Mouse (Mus musculus) heart, embryonic 11.5 days (tissue): Measurements from ENCODE around the gene Pkd2l1. TPM values are rescaled to one million over a fixed set of nuclear protein-coding genes. Genes with fewer than 3 reads are reported as not detected.

Source experiments
- ATAC-seq: fragments of 200-750 bp; cut with Nextera tagmentation; replicated peaks from 2 replicates; pipeline ENCODE4 v1.8.0; 2017; ENCODE audit warnings: moderate library complexity; ENCODE audit not compliant: insufficient number of reproducible peaks, low FRiP score, low TSS enrichment
- H3K27ac ChIP-seq: fragments of 300-500 bp; sonication (generic); 2 replicates; pipeline ENCODE4 v1.5.1; 2014; ENCODE audit warnings: mild to moderate bottlenecking, low read depth, low read length
- H3K27me3 ChIP-seq: fragments of 300-500 bp; sonication (generic); 2 replicates; pipeline ENCODE4 v1.6.1; 2014; ENCODE audit warnings: mild to moderate bottlenecking, low read length, mixed read lengths; ENCODE audit not compliant: control insufficient read depth, insufficient read depth
- H3K36me3 ChIP-seq: fragments of 300-500 bp; sonication (generic); 2 replicates; pipeline ENCODE4 v1.6.1; 2014; ENCODE audit warnings: mild to moderate bottlenecking, low read length, moderate library complexity, mixed read lengths; ENCODE audit not compliant: control insufficient read depth, insufficient read depth
- H3K4me1 ChIP-seq: fragments of 300-500 bp; sonication (generic); 2 replicates; pipeline ENCODE4 v1.6.1; 2014; ENCODE audit warnings: low read length; ENCODE audit not compliant: control insufficient read depth, insufficient read depth
- H3K4me2 ChIP-seq: fragments of 300-500 bp; sonication (generic); 2 replicates; pipeline ENCODE4 v1.6.1; 2014; ENCODE audit warnings: mild to moderate bottlenecking, moderate library complexity
- H3K4me3 ChIP-seq: fragments of 300-500 bp; sonication (generic); 2 replicates; pipeline ENCODE4 v1.5.1; 2014; ENCODE audit warnings: low read depth, low read length
- H3K9ac ChIP-seq: fragments of 300-500 bp; sonication (generic); 2 replicates; pipeline ENCODE4 v1.6.1; 2014; ENCODE audit warnings: mild to moderate bottlenecking, low read depth, low read length, moderate library complexity
- H3K9me3 ChIP-seq: fragments of 300-500 bp; sonication (generic); replicated peaks from 2 replicates; pipeline ENCODE4 v1.6.1; 2016; ENCODE audit warnings: low read length; ENCODE audit not compliant: control insufficient read depth
- WGBS: fragments of 180-500 bp; shearing (Covaris S2); extraction: QIAGEN DNeasy Blood & Tissue Kit; methylation state at CpG from one replicate; pipeline ENCODE4 v1.1.7; 2014; ENCODE audit not compliant: insufficient replicate concordance; 5-methylcytosine and 5-hydroxymethylcytosine counted together
- polyA plus RNA-seq: library from polyadenylated mRNA; unstranded; fragments of >200 nt; fragmentation: Nextera tagmentation; extraction: Ambion mirVana; gene quantifications from 2 replicates; pipeline ENCODE4 v1.2.1, GENCODE M21; 2014

Pkd2l1 gene
- polyA plus RNA-seq, 1 experiment from 2014 or later, result not detected

- Histone ChIP-seq H3K9ac (no peak overlapping the region), H3K4me3 (no peak overlapping the region), H3K4me2 (no peak overlapping the region), H3K9me3 (no peaks in the 10 kb centered on the region), H3K27ac (no peak overlapping the region), H3K4me1 (peaks cover 5% of the 10 kb centered on the region), H3K27me3 (peaks cover 3% of the 10 kb centered on the region; the same call in 1 of the 2 replicates), H3K36me3 (peaks cover 6% of the 10 kb centered on the region)
- no peak for ATAC-seq
- 89% methylated on average over 8 of the region's 8 CpGs for WGBS
Measured at GRCm38 (mm10) chr19:44146951-44147350, 45.3 kb downstream of the Pkd2l1 start.

- Histone ChIP-seq H3K9ac (peak overlapping the region; percentile 62; the same call in 1 of the 2 replicates), H3K27me3 (peaks cover 3% of the 10 kb centered on the region; the same call in 1 of the 2 replicates)
Measured at GRCm38 (mm10) chr19:44146568-44146879, 45.7 kb downstream of the Pkd2l1 start.

GRCm38 (mm10) chr19:44145702-44146567 is 46.3 kb downstream of the Pkd2l1 start, which contains the start of gene Bloc1s2:
Gene Bloc1s2, minus strand, starts transcription at chr19:44146446.
- Histone ChIP-seq H3K4me1 (peaks cover 5% of the 10 kb centered on the region), H3K4me3 (peak within 1 kb of the TSS; percentile 67), H3K27me3 (peaks cover 3% of the 10 kb centered on the region; the same call in 1 of the 2 replicates), H3K9me3 (no peaks in the 10 kb centered on the region), H3K27ac (no peak within 1 kb of the TSS), H3K9ac (peak within 1 kb of the TSS; percentile 73), H3K4me2 (peak within 1 kb of the TSS; percentile 72), H3K36me3 (peaks cover 12% of the 10 kb centered on the region)
- 5% methylated on average over 46 of the region's 46 CpGs for WGBS
- ATAC-seq, result peak; percentile 71

More at GRCm38 (mm10) chr19:44146568-44146879, 45.7 kb downstream of the Pkd2l1 start:
- Histone ChIP-seq H3K36me3 (peaks cover 9% of the 10 kb centered on the region), H3K4me3 (peak overlapping the region; percentile 67), H3K4me2 (peak overlapping the region; percentile 72), H3K27ac (no peak overlapping the region), H3K4me1 (peaks cover 5% of the 10 kb centered on the region), H3K9me3 (no peaks in the 10 kb centered on the region)
- no peak for ATAC-seq
- 60% methylated on average over 9 of the region's 9 CpGs for WGBS

DNA sequence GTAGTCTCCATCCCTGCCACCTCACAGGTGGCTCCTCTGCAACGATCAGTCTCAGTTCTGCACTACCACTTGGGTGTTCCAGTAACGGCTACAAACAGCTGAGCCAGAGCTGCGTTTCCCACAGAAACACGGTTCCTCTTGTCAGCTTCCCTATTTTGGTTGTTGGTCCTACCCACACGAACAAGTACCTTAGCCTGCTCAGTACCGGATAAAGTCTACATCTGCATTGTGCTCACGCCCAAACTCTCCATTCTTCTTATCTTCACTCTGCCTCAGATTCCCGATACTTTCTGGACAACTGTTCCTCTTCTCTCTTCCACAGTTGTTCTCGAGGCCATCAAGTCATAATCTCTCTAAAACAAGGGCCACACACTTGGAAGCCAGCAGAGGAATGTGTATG is 47.9 kb downstream of the Pkd2l1 start:
- ATAC-seq, result no peak
- 83% methylated on average over 9 of the region's 9 CpGs for WGBS
- H3K27me3 ChIP-seq, result peaks cover 3% of the 10 kb centered on the region; the same call in 1 of the 2 replicates
- no peak overlapping the region for H3K27ac ChIP-seq
- no peaks in the 10 kb centered on the region for H3K9me3 ChIP-seq
- no peak overlapping the region for H3K9ac ChIP-seq
- peaks cover 16% of the 10 kb centered on the region for H3K36me3 ChIP-seq
- H3K4me1 ChIP-seq, result peaks cover 5% of the 10 kb centered on the region
- H3K4me2 ChIP-seq, result no peak overlapping the region
- no peak overlapping the region for H3K4me3 ChIP-seq

GRCm38 (mm10) chr19:44135960-44136485 is 56.2 kb downstream of the Pkd2l1 start:
- H3K27me3 ChIP-seq, result no peaks in the 10 kb centered on the region
- peak overlapping the region; percentile 62 for H3K4me2 ChIP-seq
- WGBS, result 28% methylated on average over 7 of the region's 7 CpGs
- H3K36me3 ChIP-seq, result peaks cover 13% of the 10 kb centered on the region; the same call in 1 of the 2 replicates
- 0 out of 2 replicates have a peak overlapping the region, but pooled peaks have one; percentile 56 for H3K9ac ChIP-seq
- peaks cover 6% of the 10 kb centered on the region for H3K4me1 ChIP-seq
- H3K27ac ChIP-seq, result no peak overlapping the region
- peak overlapping the region; percentile 53 for H3K4me3 ChIP-seq
- no peak for ATAC-seq
- H3K9me3 ChIP-seq, result no peaks in the 10 kb centered on the region

GRCm38 (mm10) chr19:44135072-44135959 is 56.9 kb downstream of the Pkd2l1 start, which contains the start of gene Cwf19l1:
Gene Cwf19l1, minus strand, starts transcription at chr19:44135876.
- peak within 1 kb of the TSS; percentile 53 for H3K4me3 ChIP-seq
- H3K27ac ChIP-seq, result peak within 1 kb of the TSS; percentile 93
- H3K9ac ChIP-seq, result peak within 1 kb of the TSS; percentile 76
- H3K9me3 ChIP-seq, result no peaks in the 10 kb centered on the region
- peak; percentile 83 for ATAC-seq
- peak within 1 kb of the TSS; percentile 69 for H3K4me2 ChIP-seq
- no peaks in the 10 kb centered on the region for H3K27me3 ChIP-seq
- H3K4me1 ChIP-seq, result peaks cover 6% of the 10 kb centered on the region
- under 1% methylated on average over 45 of the region's 45 CpGs for WGBS
- peaks cover 12% of the 10 kb centered on the region; the same call in 1 of the 2 replicates for H3K36me3 ChIP-seq

- 88% methylated on average over 5 of the region's 5 CpGs for WGBS
- Histone ChIP-seq H3K4me1 (peaks cover 6% of the 10 kb centered on the region), H3K9ac (no peak overlapping the region), H3K9me3 (no peaks in the 10 kb centered on the region), H3K27ac (no peak overlapping the region), H3K36me3 (0 out of 2 replicates have a peak, but pooled peaks cover 6% of the 10 kb centered on the region), H3K4me3 (no peak overlapping the region), H3K27me3 (no peaks in the 10 kb centered on the region), H3K4me2 (no peak overlapping the region)
- ATAC-seq, result no peak
Measured at GRCm38 (mm10) chr19:44132917-44133316, 59.3 kb downstream of the Pkd2l1 start.

DNA sequence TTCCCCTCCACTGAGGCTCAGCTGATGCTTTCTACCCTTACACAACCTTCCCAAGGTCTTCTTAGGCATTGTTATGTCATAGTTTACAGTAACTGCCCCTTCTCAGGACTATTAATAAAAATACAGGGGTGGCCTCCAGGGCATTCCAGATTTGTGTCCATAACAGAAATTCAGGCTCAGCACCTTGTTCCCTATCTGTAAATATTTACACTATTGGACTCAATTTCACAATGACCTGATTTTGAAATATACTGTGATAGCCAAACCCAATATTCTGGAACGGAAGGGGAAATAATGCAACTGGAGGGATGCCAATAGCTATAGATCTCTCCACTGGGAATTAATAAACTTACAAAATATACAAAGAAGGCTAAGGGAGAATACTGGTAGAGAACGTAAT is 63.7 kb downstream of the Pkd2l1 start:
- Histone ChIP-seq H3K9me3 (no peaks in the 10 kb centered on the region), H3K27ac (no peak overlapping the region), H3K4me3 (no peak overlapping the region), H3K27me3 (no peaks in the 10 kb centered on the region), H3K36me3 (peaks cover 17% of the 10 kb centered on the region), H3K4me2 (no peak overlapping the region), H3K4me1 (no peaks in the 10 kb centered on the region), H3K9ac (no peak overlapping the region)
- WGBS, result 89% methylated on average over 2 of the region's 2 CpGs
- ATAC-seq, result no peak
